Mouse (Mus musculus) cerebellum, adult 18-20 months (tissue): ENCODE measurements around the gene Dchs1.
A peak's percentile ranks its signal among the peaks of the same experiment; 100 is the strongest.
"Not testable (repeated sequence)": the region's sequence is repeated elsewhere in the genome, so short reads cannot be mapped to it uniquely, and the experiment has no call there.

Source experiments
- DNase-seq, 2 experiments: peaks; one replicate each; pipeline ENCODE4 v3.0.0; 2021

Dchs1 gene

DNA sequence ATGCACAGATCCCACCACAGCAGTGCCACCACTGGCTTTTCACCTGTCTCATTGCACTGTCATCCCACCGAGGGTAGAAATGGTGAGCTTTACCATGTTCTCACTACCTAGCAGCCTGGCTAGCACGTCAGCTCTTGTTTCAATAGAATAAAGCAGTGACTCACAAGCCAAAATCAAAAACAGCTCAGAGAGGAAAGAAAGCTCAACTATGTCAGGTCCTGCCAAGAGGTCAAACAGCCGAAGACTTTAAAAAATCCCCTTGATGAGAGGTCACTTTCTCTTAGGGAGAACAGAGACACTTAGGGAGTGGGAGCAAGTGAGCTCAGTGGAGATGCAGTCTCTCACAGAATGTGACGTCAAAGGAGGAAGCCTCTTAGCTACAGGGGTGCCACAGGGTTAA lies 3.6 kb downstream of the Dchs1 start:
- DNase-seq = no peak

GRCm38 (mm10) chr7:105778553-105779265 lies 8.7 kb downstream of the Dchs1 start:
- DNase-seq = no peak

DNA sequence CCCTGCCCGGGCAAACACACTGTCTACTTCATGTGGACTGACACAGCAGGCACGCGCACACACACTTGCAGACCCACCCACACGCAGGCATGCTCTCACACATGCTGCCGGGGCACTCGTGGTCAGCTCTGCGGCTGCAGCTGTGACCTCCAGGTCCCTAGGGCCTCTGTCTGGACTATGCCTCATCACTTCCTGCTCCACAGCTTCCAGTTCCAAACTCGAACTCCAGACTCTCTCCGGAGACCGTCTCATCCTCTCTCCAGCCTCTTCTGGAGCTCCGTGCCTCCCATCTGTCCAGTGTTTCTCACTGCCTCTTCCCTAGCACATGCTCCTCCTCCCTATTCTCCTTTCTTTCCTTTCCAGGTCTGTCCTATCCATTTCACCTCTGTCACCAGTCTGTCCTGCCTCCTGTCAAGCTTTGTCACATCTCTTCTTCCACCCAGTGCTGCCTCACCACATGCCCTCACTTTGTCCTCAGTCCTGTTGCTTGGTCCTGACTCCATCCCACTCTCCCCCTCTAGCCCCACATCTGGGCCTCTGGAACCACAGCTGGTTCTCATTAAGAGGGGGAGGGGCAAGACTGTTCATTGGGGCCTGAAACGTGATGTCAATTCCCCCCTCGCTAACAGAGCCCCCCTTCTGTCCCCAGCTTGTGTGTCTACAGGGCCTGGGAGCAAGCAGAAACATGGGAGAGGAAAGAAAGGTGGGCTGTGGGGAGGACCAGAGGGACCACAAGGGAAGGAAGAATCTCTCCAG lies 9.5 kb downstream of the Dchs1 start:
- DNase-seq = no peak

DNA sequence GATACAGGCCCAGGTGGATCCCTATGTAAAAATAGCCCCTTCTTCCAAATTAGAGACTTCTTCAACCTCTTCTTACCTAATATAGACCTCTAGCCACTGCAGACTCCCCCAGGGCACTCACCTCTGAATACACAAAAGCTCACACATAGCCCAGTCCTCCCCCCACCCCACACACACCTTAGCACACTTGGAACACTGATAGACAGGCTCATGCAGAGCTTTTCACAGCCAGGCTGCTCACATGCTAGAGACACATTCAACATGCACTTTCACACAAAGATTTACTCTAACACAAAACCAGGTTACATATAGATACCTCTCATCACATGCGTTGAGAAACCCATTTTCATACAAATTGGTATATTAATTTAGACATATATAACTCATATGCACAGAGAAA lies 10.1 kb downstream of the Dchs1 start:
- no peak for DNase-seq

DNA sequence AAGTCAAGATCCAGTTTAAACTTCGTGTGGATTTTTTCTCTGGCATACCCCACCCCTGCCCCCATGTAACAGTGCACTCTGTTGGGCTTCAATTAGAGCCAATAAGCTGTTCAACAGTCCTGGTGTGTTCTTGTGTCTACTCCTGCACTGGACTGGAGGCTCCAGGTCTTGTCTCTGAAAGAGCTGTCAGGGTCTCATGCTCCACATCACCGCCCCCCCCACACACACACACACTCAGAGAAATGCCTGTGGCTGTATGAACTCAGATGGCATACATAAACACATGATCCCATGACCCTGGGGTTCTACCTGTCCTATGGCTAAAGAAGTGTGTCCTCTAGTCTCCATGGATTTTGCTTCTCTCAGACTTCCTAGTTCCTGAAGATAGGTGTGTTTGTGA lies 11.4 kb downstream of the Dchs1 start:
- no peak for DNase-seq

GRCm38 (mm10) chr7:105774661-105775060 lies 12.8 kb downstream of the Dchs1 start:
- DNase-seq = no peak

DNA sequence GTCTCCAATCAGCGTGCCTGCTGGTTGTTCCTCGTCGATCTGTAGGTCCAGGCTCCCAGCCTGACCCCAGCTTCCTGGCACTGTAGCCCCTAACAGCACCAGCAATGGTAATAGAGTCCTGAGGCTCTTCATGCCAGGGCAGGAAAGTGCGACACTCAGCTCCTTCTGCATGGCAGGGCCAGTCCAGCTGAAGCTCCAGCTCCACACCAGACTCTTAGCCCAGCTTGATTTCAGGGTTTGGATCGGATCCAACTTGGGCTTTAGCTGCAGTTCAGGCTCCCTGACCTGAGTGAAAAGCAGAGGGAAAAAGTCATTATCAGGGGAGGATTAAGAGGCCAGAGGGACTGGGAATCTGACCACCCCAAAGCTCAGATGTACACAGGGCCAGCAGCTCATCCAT lies 14.4 kb downstream of the Dchs1 start:
- no peak for DNase-seq

DNA sequence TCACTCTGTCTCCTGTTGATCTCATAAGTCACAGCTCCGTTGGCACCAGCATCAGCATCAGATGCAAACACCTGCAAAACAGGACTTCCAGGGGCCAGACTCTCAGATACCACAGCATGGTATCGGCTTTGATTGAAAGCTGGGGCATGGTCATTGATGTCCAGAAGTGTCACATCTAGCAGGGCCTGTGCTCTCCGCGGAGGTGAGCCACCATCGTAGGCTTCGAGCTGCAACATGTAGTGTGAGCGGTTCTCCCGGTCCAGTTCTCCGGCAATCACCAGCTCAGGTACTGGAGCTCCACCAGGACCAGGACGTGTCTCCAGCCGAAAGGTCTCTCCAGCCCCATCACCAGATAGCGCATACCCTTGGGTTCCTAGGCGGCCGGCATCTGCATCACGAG lies 15.1 kb downstream of the Dchs1 start:
- no peak for DNase-seq

DNA sequence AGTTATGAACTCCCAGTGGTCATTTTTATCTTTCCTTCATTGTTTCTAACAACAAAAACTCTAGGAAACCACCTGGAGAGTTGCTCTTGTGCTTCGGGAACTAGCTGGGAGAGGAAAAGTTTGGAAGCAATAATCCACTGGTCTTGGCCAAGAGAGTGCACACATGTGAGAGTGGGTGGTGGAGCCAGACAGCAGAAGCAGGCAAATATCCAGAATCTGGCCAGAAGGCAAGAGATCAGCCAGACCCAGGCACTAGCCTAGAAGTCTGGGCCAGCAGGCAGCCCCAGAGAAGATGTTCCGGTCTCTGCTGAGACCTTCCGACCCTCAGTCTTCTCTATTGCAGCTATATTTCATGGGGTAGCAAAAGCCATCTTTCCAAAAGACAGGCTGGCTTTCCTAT lies 17.5 kb downstream of the Dchs1 start:
- DNase-seq = no peak

DNA sequence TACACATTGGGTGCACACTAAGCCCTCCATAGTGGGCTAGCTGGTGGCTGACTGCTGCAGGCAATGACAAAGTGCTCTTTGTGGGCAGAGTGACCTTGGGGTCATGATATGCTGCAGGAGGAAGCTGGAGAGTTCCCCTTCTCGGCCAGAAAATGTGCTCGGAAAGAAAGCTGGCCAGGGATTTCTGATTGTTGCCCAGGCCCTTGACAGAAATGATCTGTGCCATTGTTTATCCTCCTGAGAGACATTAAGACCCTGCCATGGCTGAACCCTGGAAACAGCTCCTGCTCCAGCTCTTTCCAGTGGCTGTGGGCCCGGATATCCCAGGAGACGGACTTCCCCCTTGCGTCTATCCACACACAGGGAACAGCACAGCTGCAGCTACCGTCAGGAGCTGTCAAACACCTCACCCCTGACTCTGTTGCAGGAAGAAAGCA lies 19.7 kb downstream of the Dchs1 start:
- DNase-seq = no peak

- DNase-seq = no peak
Observed at GRCm38 (mm10) chr7:105764331-105764730, 23.1 kb downstream of the Dchs1 start.

DNA sequence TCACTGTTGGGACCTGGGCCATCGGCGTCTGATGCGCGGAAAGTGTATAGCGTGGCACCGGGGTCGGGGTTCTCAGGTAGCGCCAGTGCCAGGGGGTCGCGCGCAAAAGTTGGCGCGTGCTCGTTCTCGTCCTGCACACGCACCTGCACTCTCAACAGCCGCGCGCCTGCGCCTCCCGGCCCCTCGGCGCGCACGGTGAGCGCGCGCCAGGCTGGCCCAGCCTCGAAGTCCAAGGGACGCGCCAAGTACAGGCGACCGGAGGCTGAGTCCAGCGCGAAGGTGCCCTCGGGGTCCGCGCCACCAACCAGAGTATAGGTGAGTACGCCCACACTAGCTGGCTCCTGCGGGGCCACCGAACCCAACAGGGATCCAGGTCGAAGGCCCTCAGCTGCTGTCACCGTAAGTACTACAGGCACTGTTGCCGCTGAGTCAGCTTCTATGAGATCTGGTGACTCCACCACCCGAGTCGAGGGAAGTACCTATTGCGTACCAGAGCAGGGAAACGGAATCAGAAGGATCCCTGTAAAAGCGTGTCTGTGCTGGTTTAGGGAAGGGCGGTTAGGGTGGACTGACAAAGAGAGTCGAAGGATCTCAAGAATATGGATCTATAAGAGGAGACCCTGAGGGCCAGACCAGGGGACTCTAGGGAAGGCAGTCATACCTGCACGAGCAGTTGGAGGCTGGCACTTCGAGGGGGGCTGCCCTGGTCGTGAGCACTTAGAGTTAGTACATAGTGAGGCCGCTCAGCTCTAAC lies 24.8 kb downstream of the Dchs1 start:
- DNase-seq = no peak

DNA sequence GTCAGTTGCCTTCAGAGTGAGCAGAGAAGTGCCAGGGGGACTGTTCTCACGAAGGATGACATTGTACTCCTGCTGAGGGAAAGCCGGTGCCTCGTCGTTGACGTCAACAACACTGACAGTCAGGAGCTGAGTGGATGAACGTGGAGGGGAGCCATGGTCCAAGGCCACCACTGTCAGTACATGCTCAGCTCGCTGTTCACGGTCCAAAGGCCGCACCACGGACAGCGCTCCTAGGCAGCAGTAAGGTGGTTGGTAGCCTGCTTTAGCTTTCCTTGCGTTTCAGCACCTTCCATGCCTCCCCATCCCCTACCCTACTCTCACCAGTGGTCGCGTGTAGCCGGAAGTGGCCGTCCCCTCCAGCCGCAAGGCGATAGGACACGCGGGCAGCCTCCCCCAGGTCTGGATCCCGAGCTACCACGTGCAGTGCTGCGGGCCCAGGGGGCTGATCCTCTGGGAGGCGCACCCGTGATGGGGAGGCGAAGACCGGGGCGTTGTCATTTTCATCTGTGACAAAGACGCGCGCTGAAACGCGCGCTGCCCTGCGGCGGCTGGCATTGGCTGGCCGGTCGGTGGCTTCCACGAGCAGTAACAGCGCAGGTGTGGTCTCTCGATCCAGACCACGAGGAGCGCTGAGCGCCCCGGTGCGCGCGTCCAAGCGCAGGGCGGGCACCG lies 25.5 kb downstream of the Dchs1 start:
- no peak for DNase-seq

GRCm38 (mm10) chr7:105753281-105753680 lies 34.2 kb downstream of the Dchs1 start:
- no peak for DNase-seq

- peak; percentile 53 to 67 for DNase-seq
Observed at GRCm38 (mm10) chr7:105752716-105753115, 34.7 kb downstream of the Dchs1 start.

GRCm38 (mm10) chr7:105751491-105752433 lies 35.7 kb downstream of the Dchs1 start, which contains the start of gene Tpp1:
Gene Tpp1, minus strand, starts transcription at chr7:105752235.
- peak; percentile 90 to 96 for DNase-seq

DNA sequence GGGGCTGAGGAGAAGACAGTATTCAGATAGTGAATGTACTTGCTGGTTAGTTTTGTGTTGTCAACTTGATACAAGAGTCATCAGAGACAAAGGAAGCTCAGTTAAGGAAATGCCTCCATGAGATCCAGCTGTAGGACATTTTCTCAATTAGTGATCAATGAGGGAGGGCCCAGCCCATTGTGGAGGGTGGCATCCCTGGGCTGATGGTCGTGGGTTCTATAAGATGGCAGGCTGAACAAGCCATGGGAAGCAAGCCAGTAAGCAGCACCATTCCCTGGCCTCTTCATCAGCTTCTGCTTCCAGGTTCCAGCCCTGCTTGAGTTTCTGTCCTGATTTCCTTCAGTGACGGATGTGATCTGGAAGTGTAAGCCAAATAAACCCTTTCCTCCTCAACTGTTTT lies 39.7 kb downstream of the Dchs1 start:
- DNase-seq = no peak

DNA sequence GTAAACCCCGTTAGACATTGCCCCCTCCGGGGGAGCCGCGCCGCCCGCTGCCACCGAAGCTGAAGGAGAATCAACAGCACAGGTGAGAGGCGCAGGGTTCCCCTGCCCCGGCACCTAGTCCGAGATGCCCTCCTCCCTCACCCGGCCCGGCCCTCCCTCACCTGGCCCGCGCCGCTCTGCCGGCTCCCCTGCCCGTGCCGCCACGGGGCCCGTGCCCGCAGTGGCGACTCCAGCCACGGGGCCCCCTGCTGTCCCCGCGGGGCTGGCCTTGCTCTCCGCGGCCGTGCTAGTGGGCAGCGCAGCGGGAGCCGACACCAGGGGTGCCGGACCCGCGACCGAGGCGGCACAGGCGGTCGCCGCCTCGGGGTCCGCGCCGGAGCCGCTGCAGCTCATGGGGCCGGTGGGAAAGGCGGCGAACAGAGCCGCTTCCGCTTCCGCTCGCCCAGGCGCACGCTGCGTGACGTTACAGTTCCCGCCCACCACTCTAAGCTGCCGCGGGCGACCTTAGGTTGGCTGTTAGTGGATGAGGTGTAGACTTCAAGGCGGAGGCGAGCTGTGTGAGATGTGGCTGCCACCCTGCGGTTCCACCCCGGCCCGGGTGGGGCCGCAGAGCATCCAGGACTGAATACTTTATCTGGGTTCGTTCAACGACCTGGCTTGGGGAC lies 43.4 kb downstream of the Dchs1 start, which contains the start of gene Taf10:
Gene Taf10, minus strand, starts transcription at position 436 of the 665 bp plus-strand sequence.
- peak; percentile 86 to 88 for DNase-seq

DNA sequence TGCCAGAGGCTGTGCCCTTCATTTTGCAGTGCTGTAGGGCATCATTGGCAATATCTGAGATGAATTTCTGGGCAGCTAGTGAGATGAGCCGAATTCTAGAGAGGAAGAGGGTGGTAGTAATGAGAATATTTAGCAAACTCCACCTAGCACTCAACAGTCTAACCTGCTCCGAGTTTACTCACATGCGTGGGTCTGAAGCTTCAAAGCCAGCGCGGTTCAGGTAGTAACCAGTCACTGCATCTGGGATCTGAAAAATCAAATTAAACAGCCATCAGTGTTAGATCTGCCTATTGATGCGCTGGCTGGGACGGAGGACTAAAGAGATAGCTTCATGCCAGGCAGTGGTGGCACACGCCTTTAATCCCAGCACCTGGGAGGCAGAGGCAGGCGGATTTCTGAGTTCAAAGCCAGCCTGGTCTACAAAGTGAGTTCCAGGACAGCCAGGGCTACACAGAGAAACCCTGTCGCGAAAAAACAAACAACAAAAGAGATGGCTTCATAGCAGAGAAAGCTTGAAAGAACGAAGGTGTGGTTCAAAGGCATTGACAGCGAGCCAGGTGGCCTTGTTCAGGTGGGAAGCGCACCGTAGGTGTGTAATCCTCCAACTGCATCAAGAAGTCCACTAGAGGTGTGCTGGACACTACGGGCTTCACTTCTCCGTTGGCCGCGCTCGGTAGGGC lies 44.1 kb downstream of the Dchs1 start:
- not testable (repeated sequence) for DNase-seq

GRCm38 (mm10) chr7:105742539-105743215 lies 44.8 kb downstream of the Dchs1 start:
- DNase-seq = not testable (repeated sequence)
